Mouse (Mus musculus): Measurements from ENCODE around the gene Hist1h2bl.

Gene Hist1h2bl

DNA sequence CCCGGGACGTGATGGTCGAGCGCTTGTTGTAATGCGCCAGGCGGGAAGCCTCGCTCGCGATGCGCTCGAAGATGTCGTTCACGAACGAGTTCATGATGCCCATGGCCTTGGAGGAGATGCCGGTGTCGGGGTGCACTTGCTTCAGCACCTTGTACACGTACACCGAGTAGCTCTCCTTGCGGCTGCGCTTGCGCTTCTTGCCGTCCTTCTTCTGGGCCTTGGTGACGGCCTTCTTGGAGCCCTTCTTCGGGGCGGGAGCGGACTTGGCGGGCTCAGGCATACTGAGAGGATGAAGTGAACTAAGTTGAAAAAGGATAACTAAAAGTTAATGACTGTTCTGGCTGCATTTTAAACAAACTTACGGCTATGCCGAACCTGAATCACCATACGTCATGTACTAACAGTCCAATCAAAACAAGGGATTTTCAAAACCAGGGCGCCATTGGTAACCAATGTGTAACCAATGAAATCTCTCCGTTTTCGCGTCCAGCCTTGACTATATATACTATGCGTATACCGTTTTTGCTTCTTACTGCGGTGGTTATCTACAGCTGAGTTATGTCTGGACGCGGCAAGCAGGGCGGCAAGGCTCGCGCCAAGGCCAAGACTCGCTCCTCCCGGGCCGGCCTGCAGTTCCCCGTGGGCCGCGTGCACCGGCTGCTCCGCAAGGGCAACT lies at the start of gene Hist1h2bl, which contains the start of gene Hist1h2ai:
Gene Hist1h2bl, minus strand, starts transcription at position 280 of the 676 bp plus-strand sequence.
Gene Hist1h2ai, plus strand, starts transcription at position 559 of the 676 bp plus-strand sequence.
- peak; percentile 96 for DNase-seq (ENCODE audit: low spot score)

DNA sequence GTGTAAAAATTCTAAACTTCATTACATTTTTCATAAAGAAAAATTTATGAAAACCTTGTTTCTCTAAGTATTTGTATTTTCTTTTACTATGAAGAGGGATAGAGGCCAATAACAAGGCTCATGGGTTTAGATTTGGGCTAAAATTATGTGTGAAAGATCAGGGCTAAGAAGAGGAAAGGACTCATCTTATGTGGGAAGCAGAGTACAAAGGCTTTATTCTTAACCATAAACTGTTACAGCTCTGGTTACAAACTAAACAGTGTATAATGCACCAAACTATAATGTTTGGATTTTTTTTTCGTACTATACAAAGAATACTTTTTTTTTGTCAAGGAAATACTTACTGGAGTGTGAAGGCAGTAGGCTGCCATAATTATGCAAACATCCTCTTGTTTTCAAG lies 39.8 kb upstream of the Hist1h2bl start:
- no peak for DNase-seq (ENCODE audit: low spot score)

- DNase-seq (ENCODE audit: low spot score): peak; percentile 51
Observed at GRCm38 (mm10) chr13:21754294-21755001, 38.5 kb upstream of the Hist1h2bl start.

DNA sequence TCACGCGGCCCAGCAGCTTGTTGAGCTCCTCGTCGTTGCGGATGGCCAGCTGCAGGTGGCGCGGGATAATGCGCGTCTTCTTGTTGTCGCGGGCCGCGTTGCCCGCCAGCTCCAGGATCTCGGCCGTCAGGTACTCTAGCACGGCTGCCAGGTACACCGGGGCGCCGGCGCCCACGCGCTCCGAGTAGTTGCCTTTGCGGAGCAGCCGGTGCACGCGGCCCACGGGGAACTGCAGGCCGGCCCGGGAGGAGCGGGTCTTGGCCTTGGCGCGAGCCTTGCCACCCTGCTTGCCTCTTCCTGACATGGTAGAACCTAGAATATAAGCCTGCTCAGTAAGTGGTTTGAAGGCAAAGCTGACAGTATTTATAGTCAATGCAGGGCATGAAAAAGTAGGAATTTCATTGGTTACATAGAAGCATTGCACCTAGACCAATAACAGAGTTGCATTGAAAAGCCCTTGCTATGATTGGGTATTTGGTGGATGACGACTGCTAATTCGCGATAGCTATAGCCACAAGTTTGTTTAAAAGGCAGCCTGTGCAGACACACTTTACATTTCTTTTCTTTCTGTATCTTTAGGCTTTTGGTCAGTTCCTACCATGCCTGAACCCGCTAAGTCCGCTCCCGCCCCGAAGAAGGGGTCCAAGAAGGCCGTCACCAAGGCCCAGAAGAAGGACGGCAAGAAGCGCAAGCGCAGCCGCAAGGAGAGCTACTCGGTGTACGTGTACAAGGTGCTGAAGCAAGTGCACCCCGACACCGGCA lies 37.8 kb upstream of the Hist1h2bl start, which contains the start of the genes Hist1h2ak and Hist1h2bn:
Gene Hist1h2ak, minus strand, starts transcription at position 304 of the 762 bp plus-strand sequence.
Gene Hist1h2bn, plus strand, starts transcription at position 600 of the 762 bp plus-strand sequence.
- peak; percentile 92 for DNase-seq (ENCODE audit: low spot score)

DNA sequence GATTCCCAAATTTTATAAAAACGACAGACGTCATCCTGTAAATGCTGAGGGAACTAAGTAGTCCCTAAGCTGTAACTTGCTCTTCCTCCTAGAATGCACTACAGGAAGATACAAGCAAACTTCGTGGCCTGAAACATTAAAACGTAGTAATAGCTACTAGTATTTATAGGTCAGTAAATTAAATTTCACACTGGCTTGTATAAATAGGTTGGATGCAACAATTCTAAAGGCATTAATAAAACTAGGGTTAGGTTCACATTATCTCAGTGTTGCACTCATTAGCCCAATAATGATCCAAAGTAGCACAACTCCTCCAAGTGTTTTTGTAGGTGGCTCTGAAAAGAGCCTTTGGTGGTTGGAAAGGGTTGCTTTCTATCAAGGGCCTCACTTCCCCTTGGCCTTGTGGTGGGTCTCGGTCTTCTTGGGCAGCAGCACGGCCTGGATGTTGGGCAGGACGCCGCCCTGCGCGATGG lies 37.1 kb upstream of the Hist1h2bl start:
- peak; percentile 51 for DNase-seq (ENCODE audit: low spot score)

- DNase-seq (ENCODE audit: low spot score): peak; percentile 20
Observed at GRCm38 (mm10) chr13:21752356-21752755, 36.4 kb upstream of the Hist1h2bl start.

- DNase-seq (ENCODE audit: low spot score): no peak
Observed at GRCm38 (mm10) chr13:21751827-21752226, 35.9 kb upstream of the Hist1h2bl start.

- DNase-seq (ENCODE audit: low spot score): no peak
Observed at GRCm38 (mm10) chr13:21751417-21751816, 35.5 kb upstream of the Hist1h2bl start.

DNA sequence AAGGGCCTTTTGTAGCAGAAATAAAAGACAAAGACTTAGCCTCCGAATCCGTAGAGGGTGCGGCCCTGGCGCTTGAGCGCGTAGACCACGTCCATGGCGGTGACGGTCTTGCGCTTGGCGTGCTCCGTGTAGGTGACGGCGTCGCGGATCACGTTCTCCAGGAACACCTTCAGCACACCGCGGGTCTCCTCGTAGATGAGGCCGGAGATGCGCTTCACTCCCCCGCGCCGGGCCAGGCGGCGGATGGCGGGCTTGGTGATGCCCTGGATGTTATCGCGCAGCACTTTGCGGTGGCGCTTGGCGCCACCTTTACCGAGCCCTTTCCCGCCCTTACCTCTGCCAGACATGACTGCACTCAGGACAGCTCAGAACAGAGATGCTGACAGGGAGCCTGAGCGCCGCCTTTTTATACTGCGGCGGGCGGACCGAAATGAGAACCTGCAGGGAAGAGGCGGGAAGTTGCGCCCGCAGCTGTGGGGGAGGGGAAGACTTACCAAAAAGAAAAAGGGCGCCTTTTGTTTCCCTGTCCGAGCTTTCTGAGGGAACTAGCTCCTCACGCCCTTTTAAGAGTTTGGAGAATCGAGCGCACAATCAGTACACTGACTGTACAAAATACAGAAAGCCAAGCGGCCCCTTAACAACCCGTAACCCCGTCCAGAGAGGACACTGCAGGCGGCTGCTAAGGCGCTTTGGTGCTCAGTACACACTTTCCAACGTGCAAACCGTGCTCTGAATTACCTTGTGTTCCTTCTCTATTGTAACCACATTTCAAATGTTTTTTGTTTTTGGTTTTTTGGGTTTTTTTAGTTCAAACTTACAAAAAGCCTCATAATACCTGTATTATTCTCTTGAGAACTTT lies 34.4 kb upstream of the Hist1h2bl start, which contains the start of gene Hist1h4k:
Gene Hist1h4k, minus strand, starts transcription at position 347 of the 859 bp plus-strand sequence.
- DNase-seq (ENCODE audit: low spot score): peak; percentile 94

DNA sequence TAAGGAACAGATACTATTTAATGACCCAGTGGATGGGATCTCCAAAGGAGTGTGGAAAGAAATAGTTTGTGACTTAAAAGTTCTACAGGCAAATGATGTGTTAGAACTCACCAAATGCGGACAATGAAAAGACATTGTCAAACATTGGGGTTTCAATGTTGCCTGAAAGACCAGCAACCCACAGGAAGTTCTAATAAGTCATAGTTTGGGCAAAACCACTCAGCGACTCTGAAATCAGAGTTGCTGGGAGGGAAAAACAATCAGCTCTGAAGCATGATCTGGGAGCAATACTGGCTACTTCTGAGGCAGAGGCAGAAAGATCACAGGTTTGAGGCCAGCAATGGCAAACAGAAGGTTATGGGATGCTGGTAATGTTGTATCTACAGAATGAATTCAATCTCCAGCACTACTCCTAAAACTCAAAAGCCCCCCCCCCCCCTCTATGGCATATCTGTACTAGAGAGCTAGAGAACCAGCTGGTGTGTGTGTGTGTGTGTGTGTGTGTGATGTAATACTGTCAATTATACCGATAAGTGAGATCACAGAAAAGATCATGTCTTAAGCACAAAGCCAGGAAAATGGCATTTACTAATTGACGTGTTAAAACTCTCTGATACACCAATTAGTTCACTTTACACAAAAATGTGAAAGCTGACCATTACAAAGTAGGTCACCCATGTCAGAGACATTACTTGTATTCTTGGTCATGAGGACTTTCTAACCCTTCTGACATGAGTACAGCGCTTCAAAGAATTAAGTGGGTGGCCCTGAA lies 33.6 kb upstream of the Hist1h2bl start:
- peak; percentile 51 for DNase-seq (ENCODE audit: low spot score)

GRCm38 (mm10) chr13:21745006-21745405 lies 29.1 kb upstream of the Hist1h2bl start:
- no peak for DNase-seq (ENCODE audit: low spot score)

GRCm38 (mm10) chr13:21734906-21735767 lies 19.2 kb upstream of the Hist1h2bl start, which contains the start of gene Hist1h4j:
Gene Hist1h4j (plus strand): TSS chr13:21735064.
- DNase-seq (ENCODE audit: low spot score): peak; percentile 92

DNA sequence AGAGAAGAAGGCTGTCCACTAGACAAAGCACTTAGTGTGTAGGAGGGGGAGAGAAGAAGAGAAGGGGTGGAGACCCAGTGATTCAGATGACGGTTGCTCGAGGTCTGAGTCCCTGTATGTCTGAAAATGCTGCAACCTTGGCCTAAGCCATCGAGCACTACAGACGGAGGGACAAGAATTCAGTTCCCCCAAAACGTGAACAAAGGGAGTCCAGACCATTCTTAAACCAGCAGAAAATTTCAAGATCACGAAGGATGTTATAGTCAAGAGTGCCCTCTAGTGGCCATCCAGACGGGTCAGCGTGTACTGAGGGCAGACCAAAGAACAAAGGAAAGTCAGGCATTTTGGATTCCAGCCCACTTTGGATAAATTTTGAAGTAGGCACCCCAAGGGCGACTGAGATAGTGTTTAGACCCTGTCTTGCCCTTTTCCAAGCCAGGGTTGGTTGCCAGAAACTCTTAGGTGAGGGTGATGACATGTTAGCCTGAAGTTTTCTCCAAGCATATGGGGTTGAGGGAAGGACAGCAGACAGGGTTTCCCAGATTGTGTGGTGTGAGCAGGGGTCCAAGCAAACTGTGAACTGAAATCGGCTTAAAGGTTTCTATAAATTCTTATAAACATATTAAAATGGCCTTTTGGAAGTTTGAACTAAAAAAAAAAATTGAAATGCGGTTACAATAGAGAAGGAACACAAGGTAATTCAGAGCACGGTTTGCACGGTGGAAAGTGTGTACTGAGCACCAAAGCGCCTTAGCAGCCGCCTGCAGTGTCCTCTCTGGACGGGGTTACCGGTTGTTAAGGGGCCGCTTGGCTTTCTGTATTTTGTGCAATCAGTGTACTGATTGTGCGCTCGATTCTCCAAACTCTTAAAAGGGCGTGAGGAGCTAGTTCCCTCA lies 18.3 kb upstream of the Hist1h2bl start:
- peak; percentile 85 for DNase-seq (ENCODE audit: low spot score)

DNA sequence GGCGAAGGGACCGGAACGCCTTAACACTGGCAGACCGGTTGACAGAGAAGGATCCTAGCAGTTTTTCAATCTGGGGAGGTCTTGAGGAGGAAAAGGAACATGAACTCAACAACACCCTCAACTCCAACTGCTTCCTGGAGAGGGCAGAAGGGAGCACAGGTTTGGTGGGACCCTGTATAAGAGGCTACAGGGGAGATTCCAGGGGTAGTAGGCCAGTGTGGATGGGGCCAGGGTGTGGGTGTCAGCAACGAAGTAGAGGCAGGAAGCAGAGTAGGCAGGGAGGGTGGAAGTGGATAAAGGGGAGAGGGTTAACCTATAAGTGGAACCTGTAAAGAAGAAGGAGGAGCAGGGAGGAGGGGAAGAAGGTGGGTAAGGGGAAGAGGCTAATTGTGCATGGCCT lies 17.5 kb upstream of the Hist1h2bl start:
- DNase-seq (ENCODE audit: low spot score): no peak

GRCm38 (mm10) chr13:21729544-21729943 lies 13.6 kb upstream of the Hist1h2bl start:
- DNase-seq (ENCODE audit: low spot score): no peak

DNA sequence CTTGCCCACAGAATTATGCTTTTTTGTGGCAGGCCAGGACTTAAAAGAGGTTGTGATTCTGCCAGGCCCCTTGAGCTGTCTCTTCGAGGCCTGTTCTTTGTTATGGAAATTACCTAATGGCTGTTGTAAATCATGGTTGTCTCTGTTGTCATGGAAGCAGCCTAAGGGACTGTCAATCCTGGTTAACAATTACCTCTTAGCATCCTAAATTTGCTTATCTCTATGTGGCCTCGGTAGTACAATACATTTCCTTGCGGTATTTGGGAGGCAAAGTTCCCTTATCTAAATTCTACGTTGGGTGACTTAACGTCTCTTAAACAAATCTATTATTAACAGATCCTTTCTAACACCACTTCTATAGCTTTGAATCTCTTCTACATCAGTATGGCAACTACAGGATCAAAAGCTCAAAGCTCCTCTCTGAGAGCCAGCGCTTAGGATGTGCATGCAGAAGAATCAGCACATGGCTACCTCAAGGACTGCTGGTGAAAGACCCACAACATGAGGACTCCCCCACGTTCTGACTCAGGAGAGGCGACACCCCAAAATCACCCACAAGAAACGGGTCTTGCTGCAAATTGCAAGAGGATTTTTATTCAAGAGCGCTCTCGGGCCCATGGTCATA lies 12.1 kb upstream of the Hist1h2bl start:
- peak; percentile 53 for DNase-seq (ENCODE audit: low spot score)

DNA sequence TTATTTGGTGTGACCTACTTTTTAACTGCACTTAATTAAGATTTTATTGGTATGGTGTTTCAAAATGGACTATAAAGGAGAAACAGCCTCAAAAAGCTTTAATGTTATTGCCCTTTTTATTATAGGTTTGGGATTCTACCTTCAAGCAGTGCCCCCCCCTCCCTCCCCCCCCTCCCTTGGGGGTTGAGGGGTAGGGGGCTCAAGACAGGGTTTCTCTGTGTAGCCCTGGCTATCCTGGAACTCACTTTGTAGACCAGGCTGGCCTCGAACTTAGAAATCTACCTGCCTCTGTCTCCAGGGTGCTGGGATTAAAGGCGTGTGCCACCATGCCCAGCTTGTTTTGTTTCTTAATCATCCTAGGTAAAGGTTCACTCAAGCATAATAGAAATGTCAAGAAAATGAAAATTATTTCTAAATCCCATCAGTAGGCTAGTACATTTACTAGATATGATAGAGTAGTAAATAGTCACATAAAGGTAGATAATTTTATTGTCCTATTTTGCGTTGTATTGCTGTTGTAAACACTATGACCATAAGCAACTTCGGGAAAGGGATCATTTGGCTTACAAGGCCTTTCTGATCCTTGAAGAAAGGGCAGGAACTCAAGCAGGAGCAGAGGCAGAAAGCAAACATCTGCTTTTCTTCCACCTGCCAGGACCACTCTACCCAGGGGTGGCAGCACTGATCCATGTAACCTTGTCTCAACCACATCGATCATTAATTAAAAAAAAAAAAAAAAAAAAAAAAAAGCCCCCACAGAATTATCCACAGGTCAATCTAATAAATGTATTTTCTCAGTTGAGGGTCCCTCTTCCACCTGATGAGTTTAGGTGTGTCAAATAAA lies 7.3 kb upstream of the Hist1h2bl start:
- no peak for DNase-seq (ENCODE audit: low spot score)

All from yolk sac, embryonic 10.5 days (tissue).